14 mouse cellular contexts compared by ENCODE assay signal in the genomic region with DNA sequence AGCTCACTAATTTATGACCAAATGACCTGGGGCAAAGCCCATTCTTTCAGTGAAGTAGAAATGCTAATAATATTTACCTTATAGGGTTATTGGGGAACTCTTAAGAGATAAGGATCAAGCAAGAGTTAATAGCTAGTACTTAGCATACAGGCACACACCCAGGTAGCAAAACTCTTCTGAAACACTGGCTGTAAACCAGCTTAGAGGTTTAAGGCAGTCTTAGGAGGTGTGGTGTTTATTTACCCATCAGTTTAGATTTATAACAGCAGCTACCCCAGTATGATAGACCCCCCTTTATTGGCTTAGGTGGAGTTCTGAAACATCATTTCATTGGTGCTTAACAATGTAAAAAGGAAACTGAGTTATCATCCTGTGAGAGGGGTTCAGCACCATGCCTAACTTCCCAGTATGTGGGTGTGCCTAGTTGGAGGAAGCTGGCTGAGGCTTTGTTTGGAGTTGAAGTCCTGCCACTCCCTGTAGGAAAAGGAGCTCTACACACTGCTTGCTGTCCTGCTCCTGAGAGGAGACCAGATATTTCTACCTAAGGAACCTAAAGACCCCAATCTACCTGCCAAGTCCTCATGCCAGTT.
A peak's percentile ranks its signal among the peaks of the same experiment; 100 is the strongest.
DNase-seq lines count a peak whose midpoint lies in the region; ATAC-seq and TF ChIP-seq lines count a peak whose summit lies in the region.
"Had no signal": no experiment of that assay in that cellular context is flagged by ENCODE, and none has a peak within 500 bp of the region (broad histone marks: within the 10 kb centered on the region; RNA-seq: fewer than 3 reads in every experiment).

No protein-coding gene starts in this region.

- H3K4me1 ChIP-seq in megakaryocyte, embryonic 14.5 days, result peaks cover 98% of the 10 kb centered on the region
- H3K4me1 ChIP-seq in lung, postnatal 0 days (ENCODE audit: insufficient read depth, low read depth, low read length), result peaks cover 8% of the 10 kb centered on the region; the same call in 1 of the 2 replicates
- H3K4me1 ChIP-seq in liver, embryonic 12.5 days, result peaks cover 33% of the 10 kb centered on the region
- H3K4me1 ChIP-seq in embryonic facial prominence, embryonic 10.5 days, result no peaks in the 10 kb centered on the region
- H3K4me1 ChIP-seq: forebrain, embryonic 12.5 days had no signal

- no peak for ATAC-seq in megakaryocyte, adult 5-6 weeks (ENCODE audit: poor library complexity, severe bottlenecking)
- peak; percentile 92 for ATAC-seq in lung, postnatal 0 days
- no peak for ATAC-seq in liver, embryonic 12.5 days
- ATAC-seq: midbrain, embryonic 15.5 days had no signal

- peak; percentile 29 for DNase-seq in heart, adult 8-10 months (ENCODE audit: low spot score)
- DNase-seq in heart, postnatal 25 days (ENCODE audit: low spot score), result no peak
- DNase-seq in lung, postnatal 0 days (ENCODE audit: low spot score), result peak; percentile 58
- DNase-seq in gastrocnemius, adult 18-20 months (ENCODE audit: low spot score), result no peak
- no peak for DNase-seq in embryonic facial prominence, embryonic 10.5 days (ENCODE audit: low spot score)
- DNase-seq: cerebellum, postnatal 14 days; lung, embryonic 14.5 days had no signal

- peaks cover 85% of the 10 kb centered on the region for H3K36me3 ChIP-seq in megakaryocyte, embryonic 14.5 days (replicated peaks; ENCODE audit: low read length)
- no peaks in the 10 kb centered on the region for H3K36me3 ChIP-seq in lung, postnatal 0 days (ENCODE audit: insufficient read depth, low read length)
- H3K36me3 ChIP-seq in liver, embryonic 12.5 days, result no peaks in the 10 kb centered on the region
- H3K36me3 ChIP-seq in embryonic facial prominence, embryonic 10.5 days (replicated peaks), result peaks cover 4% of the 10 kb centered on the region
- H3K36me3 ChIP-seq: embryonic facial prominence, embryonic 13.5 days; forebrain, embryonic 12.5 days; limb, embryonic 13.5 days; midbrain, embryonic 15.5 days had no signal

- no peaks in the 10 kb centered on the region for H3K9me3 ChIP-seq in megakaryocyte, embryonic 14.5 days
- H3K9me3 ChIP-seq in lung, postnatal 0 days (ENCODE audit: low read length), result no peaks in the 10 kb centered on the region
- H3K9me3 ChIP-seq in liver, embryonic 12.5 days (replicated peaks), result no peaks in the 10 kb centered on the region
- no peaks in the 10 kb centered on the region for H3K9me3 ChIP-seq in embryonic facial prominence, embryonic 10.5 days
- H3K9me3 ChIP-seq: embryonic facial prominence, embryonic 13.5 days; forebrain, embryonic 12.5 days; limb, embryonic 13.5 days; midbrain, embryonic 15.5 days had no signal

- peak overlapping the region; percentile 30 for H3K4me3 ChIP-seq in megakaryocyte, embryonic 14.5 days (replicated peaks)
- H3K4me3 ChIP-seq in lung, postnatal 0 days (ENCODE audit: low read depth, low read length), result no peak overlapping the region
- no peak overlapping the region for H3K4me3 ChIP-seq in liver, embryonic 12.5 days
- H3K4me3 ChIP-seq in embryonic facial prominence, embryonic 10.5 days, result no peak overlapping the region
- H3K4me3 ChIP-seq: embryonic facial prominence, embryonic 13.5 days; forebrain, embryonic 12.5 days; limb, embryonic 13.5 days; midbrain, embryonic 15.5 days had no signal

- no peak overlapping the region for H3K9ac ChIP-seq in lung, postnatal 0 days (replicated peaks; ENCODE audit: low read depth)
- no peak overlapping the region for H3K9ac ChIP-seq in liver, embryonic 12.5 days
- H3K9ac ChIP-seq: embryonic facial prominence, embryonic 13.5 days; forebrain, embryonic 12.5 days; limb, embryonic 13.5 days; lung, embryonic 14.5 days; midbrain, embryonic 15.5 days had no signal

- H3K27ac ChIP-seq in lung, postnatal 0 days (ENCODE audit: low read length), result peak overlapping the region; percentile 66; the same call in 1 of the 2 replicates
- no peak overlapping the region for H3K27ac ChIP-seq in liver, embryonic 12.5 days
- no peak overlapping the region for H3K27ac ChIP-seq in embryonic facial prominence, embryonic 10.5 days (replicated peaks)
- H3K27ac ChIP-seq: embryonic facial prominence, embryonic 13.5 days; forebrain, embryonic 12.5 days; limb, embryonic 13.5 days; midbrain, embryonic 15.5 days had no signal

- TF ChIP-seq EP300 in lung, postnatal 0 days (IDR thresholded peaks at IDR 0.05), result peak; percentile 68

- no peak for TF ChIP-seq CTCF in lung, postnatal 0 days (IDR thresholded peaks at IDR 0.05)

- no peaks in the 10 kb centered on the region for H3K27me3 ChIP-seq in megakaryocyte, embryonic 14.5 days (replicated peaks)
- H3K27me3 ChIP-seq in lung, postnatal 0 days (replicated peaks; ENCODE audit: insufficient read depth, low read length), result no peaks in the 10 kb centered on the region
- no peaks in the 10 kb centered on the region for H3K27me3 ChIP-seq in liver, embryonic 12.5 days (replicated peaks)
- no peaks in the 10 kb centered on the region for H3K27me3 ChIP-seq in embryonic facial prominence, embryonic 10.5 days (replicated peaks; ENCODE audit: low read depth, poor library complexity, severe bottlenecking)
- H3K27me3 ChIP-seq: embryonic facial prominence, embryonic 13.5 days; forebrain, embryonic 12.5 days; limb, embryonic 13.5 days; midbrain, embryonic 15.5 days had no signal

- intact Hi-C loops in heart, postnatal 25 days (cut with DNase I), result loop anchor here (5.0 kb wide), 1 partner anchor 42 kb away; no protein-coding TSS in a partner anchor

- no peak overlapping the region for H3K4me2 ChIP-seq in lung, postnatal 0 days (replicated peaks; ENCODE audit: low read depth, low read length)
- no peak overlapping the region for H3K4me2 ChIP-seq in liver, embryonic 12.5 days
- H3K4me2 ChIP-seq: embryonic facial prominence, embryonic 13.5 days; forebrain, embryonic 12.5 days; limb, embryonic 13.5 days; lung, embryonic 14.5 days; midbrain, embryonic 15.5 days had no signal

Comparison
In these comparisons a context has a peak if more than half of its experiments do, and no peak if none do; other contexts are left out.
1. DNase-seq: peak in heart, adult 8-10 months (single experiment) and lung, postnatal 0 days (single experiment); none in heart, postnatal 25 days (single experiment), gastrocnemius, adult 18-20 months (single experiment) and embryonic facial prominence, embryonic 10.5 days (single experiment).